Mouse (Mus musculus) B cell, adult 67 days (primary cell): ENCODE measurements around the gene Gcdh. TPM values are rescaled to one million over a fixed set of nuclear protein-coding genes. Genes with fewer than 3 reads are reported as not detected.

Experiments used
- total RNA-seq, 2 experiments: library from RNA; stranded (reverse); gene quantifications; 4 replicates each; pipeline ENCODE4 v1.2.4; 2023

Gcdh gene
- total RNA-seq = 10 to 100 TPM; 22.0 to 32.9 TPM

GRCm38 (mm10) chr8:84893709-84894134 lies at the start of gene Gcdh:
TSS of gene Gcdh (minus strand) at chr8:84893921.

DNA sequence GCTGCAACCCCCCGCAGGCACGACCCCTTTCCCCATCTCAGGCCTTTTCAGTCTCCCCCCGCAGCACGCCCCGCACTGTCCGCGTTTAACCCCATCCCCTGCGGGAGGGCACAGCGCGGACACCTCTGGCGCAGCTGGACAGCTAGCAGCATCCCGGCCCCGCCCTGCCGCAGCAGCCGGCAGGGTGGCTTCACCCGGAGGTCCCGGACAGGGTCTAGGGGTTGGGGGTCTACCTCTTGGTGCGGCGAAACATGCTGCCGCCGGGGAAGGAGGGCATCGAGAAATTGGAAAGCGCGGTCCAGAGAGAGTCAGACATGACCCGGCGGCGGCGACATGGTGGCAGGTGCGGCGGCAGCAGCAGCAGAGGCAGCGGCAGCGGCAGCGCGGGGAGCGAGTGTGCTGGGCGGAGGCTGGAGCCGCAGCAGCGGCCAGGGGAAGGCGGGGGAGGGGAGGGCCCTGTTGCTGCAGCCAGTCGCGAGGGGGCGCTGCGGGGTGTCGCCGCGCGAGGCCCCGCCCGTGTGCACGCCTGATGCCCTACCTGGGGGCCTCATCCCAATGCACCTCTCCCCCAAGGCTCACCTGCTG lies 43.3 kb upstream of the Gcdh start, which contains the start of gene Mast1:
Mast1 (minus strand) TSS at position 398 of the 585 bp plus-strand sequence.

DNA sequence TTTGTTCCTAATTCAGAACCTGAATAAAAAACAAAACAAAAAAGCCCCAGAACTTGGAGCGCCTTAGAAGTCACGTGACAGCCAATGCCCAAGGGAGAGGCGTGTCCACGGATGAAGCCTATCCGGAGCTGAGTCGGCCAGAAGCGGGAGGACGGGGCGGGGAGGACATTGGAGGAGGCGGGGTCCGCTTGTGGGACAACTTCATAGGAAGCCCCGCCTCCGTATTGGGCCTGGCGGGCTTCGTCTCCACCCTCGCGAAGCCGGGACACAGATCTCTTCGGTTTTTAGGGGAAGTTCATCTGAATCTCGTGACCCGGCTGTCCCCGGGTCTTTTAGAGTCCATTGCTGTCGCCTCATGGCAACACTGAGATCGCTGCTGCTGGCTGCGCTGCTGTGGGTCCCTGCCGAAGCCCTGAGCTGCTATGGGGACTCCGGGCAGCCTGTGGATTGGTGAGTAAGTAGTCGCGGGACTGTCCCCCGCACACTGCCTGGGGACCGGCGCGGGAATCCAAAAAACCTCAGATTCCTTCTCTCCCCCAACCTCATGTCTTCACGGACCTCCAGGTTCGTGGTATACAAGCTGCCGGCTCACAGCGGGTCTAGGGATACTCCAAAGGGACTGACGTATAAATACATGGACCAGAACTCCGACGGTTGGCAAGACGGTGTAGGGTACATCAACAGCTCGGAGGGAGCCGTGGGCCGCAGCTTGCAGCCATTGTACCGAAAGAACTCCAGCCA lies 14.9 kb upstream of the Gcdh start, which contains the start of gene Dnase2a:
Dnase2a (plus strand) TSS at position 140 of the 741 bp plus-strand sequence.

GRCm38 (mm10) chr8:84901752-84902151 lies 8.0 kb upstream of the Gcdh start, which contains the start of gene Klf1:
TSS of gene Klf1 (plus strand) at chr8:84901928.

GRCm38 (mm10) chr8:84871376-84872308 lies 22.1 kb downstream of the Gcdh start, which contains the start of gene Syce2:
TSS of gene Syce2 (plus strand) at chr8:84872111.

GRCm38 (mm10) chr8:84856864-84857441 lies 36.8 kb downstream of the Gcdh start, which contains the start of gene Farsa:
TSS of gene Farsa (plus strand) at chr8:84856989.

DNA sequence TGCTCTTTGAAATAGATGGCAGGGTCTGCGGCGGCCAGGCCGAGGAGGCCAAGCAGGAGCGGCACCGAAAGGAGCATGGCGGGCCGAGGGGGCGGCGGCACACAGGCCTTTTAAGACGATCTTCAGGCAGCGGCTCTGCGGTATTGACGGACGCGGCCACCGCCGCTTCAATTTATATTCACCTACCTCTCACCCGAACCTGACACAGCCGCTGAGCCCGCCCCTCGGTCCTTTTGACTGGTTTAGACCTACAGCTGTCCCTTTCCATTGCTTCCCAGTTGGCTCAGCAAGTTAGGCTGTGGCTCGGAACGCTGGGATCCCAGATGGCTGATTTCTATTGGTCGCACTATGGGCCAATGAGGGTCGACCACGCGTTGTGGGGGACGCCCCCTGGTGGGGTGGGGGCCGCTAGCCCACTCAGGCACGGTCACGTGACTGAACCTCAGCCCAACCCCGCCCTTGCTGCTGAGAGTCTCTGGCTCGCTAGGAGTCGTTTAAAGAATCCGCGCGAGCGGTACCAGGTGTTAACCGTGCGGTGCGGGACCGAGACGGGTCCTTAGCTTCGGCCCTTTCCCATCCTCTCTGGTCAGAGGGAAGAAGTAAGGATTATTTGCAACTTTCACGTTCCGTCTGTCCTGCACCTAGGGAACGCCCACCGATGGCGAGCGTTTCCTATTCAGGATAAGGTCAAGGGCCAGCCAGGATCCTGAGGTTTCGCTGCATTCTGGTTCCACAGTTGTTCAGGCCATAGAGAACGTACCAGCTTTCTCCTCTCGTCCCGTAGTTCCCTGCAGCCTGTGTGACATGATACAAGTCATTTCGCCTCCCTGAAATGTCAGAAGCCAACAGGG lies 46.8 kb downstream of the Gcdh start, which contains the start of gene Calr:
Calr (minus strand) TSS at position 213 of the 851 bp plus-strand sequence.

GRCm38 (mm10) chr8:84840248-84840999 lies 53.3 kb downstream of the Gcdh start, which contains the start of gene Rad23a:
TSS of gene Rad23a (minus strand) at chr8:84840665.

Other genes starting within 250 kb of the Gcdh start
- 100 to 1,000 TPM; 226 to 246 TPM for gene Ier2, start 231.1 kb downstream of the Gcdh start, total RNA-seq
- gene Trmt1, start 207.6 kb downstream of the Gcdh start, total RNA-seq = 100 to 1,000 TPM; 187 to 197 TPM
- gene Nacc1, start 206.1 kb downstream of the Gcdh start, total RNA-seq = 10 to 100 TPM; 60.9 to 61.2 TPM
- gene Lyl1, start 192.5 kb downstream of the Gcdh start, total RNA-seq = 100 to 1,000 TPM; 121 to 155 TPM
- not detected for gene G430095P16Rik, start 170.9 kb downstream of the Gcdh start, total RNA-seq
- 1 to 10 TPM; 2.1 to 3.5 TPM for gene Nfix, start 93.6 kb downstream of the Gcdh start, total RNA-seq
- 1 to 10 TPM; 3.7 TPM for gene Dand5, start 71.1 kb downstream of the Gcdh start, total RNA-seq
- 10 to 100 TPM; 11.6 to 15.1 TPM for gene Gadd45gip1, start 62.4 kb downstream of the Gcdh start, total RNA-seq
- 10 to 100 TPM; 50.4 to 66.1 TPM for gene Rad23a, start 53.3 kb downstream of the Gcdh start, total RNA-seq
- gene Calr, start 47.0 kb downstream of the Gcdh start, total RNA-seq = 100 to 1,000 TPM; 565 to 613 TPM
- 10 to 100 TPM; 77.3 to 81.2 TPM for gene Farsa, start 36.9 kb downstream of the Gcdh start, total RNA-seq
- gene Syce2, start 21.8 kb downstream of the Gcdh start, total RNA-seq = 1 to 10 TPM; 5.8 to 8.6 TPM
- not detected for gene Klf1, start 8.0 kb upstream of the Gcdh start, total RNA-seq
- gene Dnase2a, start 14.6 kb upstream of the Gcdh start, total RNA-seq = 10 to 100 TPM; 62.8 to 69.8 TPM
- gene Mast1, start 43.4 kb upstream of the Gcdh start, total RNA-seq = under 1 TPM; 0.30 to 0.32 TPM
- not detected for gene Rtbdn, start 53.1 kb upstream of the Gcdh start, total RNA-seq
- not detected for gene Gm49661, start 75.5 kb upstream of the Gcdh start, total RNA-seq
- 10 to 100 TPM; 49.2 to 58.7 TPM for gene Prdx2, start 75.7 kb upstream of the Gcdh start, total RNA-seq
- gene Rnaseh2a, start 75.8 kb upstream of the Gcdh start, total RNA-seq = 10 to 100 TPM; 35.8 to 48.7 TPM
- gene Junb, start 84.8 kb upstream of the Gcdh start, total RNA-seq = 1,000 to 10,000 TPM in 1 of 2 experiments, 100 to 1,000 TPM in 1; 703 to 1,140 TPM
- gene Hook2, start 96.7 kb upstream of the Gcdh start, total RNA-seq = 1 to 10 TPM; 6.2 to 7.5 TPM
- gene Best2, start 120.6 kb upstream of the Gcdh start, total RNA-seq = not detected
- gene Asna1, start 131.4 kb upstream of the Gcdh start, total RNA-seq = 10 to 100 TPM; 74.7 to 77.8 TPM
- 100 to 1,000 TPM; 207 to 213 TPM for gene Trir, start 132.9 kb upstream of the Gcdh start, total RNA-seq
- gene Tnpo2, start 143.0 kb upstream of the Gcdh start, total RNA-seq = 10 to 100 TPM; 43.3 to 52.5 TPM
- 10 to 100 TPM; 12.4 to 17.5 TPM for gene Fbxw9, start 166.1 kb upstream of the Gcdh start, total RNA-seq
- gene Gm5741, start 174.1 kb upstream of the Gcdh start, total RNA-seq = not detected
- gene Dhps, start 177.8 kb upstream of the Gcdh start, total RNA-seq = 100 to 1,000 TPM; 112 to 143 TPM
- 10 to 100 TPM; 43.3 to 49.1 TPM for gene Wdr83os, start 186.8 kb upstream of the Gcdh start, total RNA-seq
- gene Wdr83, start 187.4 kb upstream of the Gcdh start, total RNA-seq = 10 to 100 TPM; 15.8 to 22.6 TPM
- 100 to 1,000 TPM; 166 to 174 TPM for gene Man2b1, start 189.3 kb upstream of the Gcdh start, total RNA-seq
- under 1 TPM; 0.30 to 0.35 TPM for gene Zfp791, start 229.2 kb upstream of the Gcdh start, total RNA-seq